Mouse (Mus musculus): ENCODE measurements around the gene Lonp1. TPM values are rescaled to one million over a fixed set of nuclear protein-coding genes. Genes with fewer than 3 reads are reported as not detected.
"Not testable (repeated sequence)": the region's sequence is repeated elsewhere in the genome, so short reads cannot be mapped to it uniquely, and the experiment has no call there.

Gene Lonp1
- total RNA-seq, 4 experiments from 2014 or later, result 574 to 853 (median 690) TPM

DNA sequence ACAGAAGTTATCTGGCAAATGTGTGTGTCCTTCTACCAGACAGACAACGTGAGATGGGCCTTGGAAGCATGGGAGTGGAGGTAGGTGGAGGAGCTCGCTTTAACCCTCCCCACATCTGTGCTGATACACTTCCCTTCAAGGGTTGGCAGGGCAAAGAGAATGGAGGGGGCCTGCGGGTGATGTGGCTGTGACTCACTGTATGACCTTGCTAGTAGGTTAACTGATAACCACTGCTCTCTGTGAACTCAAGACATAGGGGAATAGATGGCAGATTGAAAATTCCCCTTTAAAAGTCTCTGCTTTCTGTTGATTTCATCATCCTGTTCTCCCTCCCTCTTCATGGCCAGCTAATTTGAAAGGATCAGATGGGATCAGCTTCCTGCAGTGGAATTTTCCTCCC is 1.2 kb downstream of the Lonp1 start:
- peak; percentile 85 for DNase-seq

DNA sequence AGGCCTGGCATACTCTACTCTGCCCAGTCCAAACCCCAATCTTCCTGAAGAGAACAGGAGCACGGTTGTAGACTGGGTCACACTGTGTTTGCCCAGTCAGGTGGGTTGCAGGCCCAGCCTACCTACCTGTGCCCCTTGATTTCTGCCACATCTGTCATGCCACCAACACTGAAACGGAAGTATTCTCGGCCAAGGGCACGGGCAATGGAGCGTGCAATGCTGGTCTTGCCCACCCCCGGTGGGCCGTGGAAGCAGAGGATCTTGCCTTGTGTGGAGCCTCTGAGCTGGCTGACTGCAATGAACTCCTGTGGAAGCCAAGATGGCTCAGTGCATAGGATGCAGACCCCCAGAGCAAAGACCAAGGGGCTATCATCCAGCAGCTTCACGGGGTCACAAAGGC is 9.1 kb downstream of the Lonp1 start:
- DNase-seq, result no peak

DNA sequence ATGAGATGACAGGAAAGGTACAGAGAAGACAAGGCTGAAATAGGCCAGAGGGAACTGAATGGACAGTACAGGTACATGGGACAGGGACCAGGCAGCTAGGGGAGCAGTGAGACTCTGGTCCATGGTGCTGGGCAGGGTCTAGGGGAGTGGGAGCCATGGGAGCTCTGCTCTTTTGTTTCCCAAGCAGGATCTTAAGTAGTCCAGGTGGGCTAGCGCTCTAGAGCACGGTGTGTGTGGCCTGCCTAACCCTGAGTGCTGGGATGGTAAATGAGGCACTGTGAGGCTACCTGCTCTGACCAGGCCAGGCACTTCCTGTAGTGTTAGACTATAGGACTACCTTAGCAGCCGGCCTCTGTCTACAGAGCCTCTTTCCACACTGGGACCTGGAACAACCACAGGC is 10.0 kb downstream of the Lonp1 start:
- DNase-seq, result no peak

DNA sequence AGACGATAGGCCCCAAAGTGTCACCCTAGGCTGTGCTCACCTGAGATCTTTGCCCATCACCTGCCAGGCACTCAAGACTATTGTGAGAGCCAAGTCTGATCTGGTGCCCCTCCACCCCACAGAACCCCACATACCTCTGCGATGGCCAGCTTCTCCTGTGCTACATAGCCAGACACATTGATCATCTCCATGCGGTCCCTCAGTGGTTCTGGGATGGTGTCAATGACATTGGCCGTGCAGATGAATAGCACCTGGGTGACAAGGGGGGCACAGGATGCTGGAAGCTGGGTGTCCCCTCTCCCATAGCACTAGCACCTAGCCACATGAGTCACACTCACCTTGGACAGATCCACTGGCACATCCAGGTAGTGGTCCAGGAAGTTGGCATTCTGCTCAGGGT is 10.9 kb downstream of the Lonp1 start:
- no peak for DNase-seq

DNA sequence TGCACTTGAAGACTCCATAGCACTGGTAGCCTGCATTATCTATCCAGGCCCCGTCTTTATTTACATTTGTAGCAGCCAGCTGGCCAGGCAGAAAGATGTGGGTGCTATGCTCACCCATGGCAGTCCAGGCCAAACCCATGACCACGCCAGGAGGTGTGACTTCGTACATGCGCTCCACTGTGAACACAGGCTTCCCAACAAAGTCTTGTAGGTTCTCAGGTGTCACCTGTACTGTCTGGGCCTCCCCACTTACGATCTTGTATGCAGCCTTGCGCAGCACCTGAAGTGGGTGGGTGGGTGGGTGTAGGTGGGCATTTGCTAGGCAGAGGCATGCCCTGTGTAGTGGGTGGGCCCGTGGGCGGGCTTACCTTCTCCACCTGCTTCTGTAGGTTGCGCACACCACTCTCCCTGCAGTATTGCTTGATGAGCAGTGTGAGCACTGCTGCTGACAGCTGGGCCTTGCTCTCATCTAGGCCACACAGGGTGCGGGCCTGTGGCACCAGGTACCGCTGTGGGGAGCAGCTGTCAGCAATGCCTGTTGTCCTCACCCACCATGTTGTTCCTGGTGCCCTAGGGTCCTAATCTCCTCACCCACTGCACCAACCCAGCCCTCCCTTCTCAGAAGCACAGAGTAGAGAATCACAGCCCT is 11.4 kb downstream of the Lonp1 start:
- DNase-seq, result no peak

DNA sequence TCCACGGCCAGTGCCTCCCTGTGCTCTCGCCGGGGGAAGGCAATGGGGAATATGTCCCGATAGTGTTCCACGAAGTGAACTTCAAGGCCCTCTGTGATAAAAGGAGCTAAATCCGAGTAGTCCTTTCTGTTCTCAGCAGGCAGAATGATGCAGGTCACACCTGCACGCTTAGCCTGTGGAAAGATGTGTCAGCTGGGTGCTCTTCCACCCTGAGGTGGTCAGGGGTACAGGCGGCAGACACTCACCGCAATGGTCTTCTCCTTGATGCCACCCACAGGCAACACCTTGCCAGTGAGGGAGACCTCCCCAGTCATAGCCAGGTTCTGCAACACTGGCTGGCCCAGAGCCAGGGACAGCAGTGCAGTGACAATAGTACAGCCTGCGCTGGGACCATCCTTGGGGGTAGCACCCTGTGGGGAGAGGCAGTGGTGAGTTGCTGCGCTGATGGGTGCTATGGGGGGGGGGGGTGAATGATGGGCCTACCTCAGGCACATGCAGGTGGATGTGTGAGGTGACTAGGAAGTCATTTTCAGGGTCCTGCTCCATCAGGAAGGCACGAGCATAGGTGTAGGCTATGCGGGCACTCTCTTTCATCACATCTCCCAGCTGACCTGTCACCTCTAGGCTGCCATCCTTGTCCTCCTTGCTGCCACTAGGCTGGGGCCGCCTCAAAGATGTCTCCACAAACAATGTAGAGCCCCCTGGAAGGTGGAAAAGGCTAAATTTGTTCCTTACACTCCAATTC is 12.1 kb downstream of the Lonp1 start:
- DNase-seq, result no peak

DNA sequence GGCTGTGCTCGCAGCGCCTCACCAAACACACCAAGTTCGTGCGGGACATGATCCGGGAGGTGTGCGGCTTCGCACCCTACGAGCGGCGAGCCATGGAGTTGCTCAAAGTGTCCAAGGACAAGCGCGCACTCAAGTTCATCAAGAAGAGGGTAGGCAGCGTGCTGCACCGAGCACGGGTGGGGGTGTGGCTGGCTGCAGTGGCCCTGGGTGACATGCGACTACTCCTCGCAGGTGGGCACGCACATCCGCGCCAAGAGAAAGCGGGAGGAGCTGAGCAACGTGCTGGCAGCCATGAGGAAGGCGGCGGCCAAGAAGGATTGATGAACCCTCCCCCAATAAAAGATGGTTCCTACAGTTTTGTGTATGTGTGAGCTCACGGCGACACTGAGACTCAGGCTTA is 12.8 kb downstream of the Lonp1 start:
- not testable (repeated sequence) for DNase-seq

DNA sequence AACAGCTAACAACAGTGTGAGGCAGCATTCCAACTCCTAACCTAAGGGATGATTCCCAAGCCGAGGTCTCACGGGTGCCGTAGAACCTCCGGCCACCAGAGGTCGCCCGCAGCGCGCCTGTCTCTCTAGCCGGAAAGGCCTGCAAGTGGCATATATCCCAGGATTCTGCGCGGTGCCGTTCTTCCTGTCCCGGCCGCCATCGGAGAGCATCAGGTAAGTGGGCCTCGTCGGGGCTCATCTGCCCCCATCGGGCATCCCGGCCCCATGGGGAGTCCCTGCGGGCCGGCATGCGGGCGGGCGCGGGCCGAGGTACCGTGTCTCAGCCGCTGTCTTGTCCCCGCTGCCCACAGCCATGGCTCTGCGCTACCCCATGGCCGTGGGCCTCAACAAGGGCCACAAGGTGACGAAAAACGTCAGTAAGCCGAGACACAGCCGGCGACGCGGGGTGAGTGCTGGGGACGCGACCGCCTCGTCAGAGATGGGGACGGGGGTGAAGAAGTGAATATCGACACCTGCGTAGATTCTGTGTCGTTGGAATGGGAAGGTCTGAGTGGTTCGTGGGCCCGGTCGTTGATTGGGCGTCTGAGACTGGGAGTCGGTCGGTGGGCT is 13.3 kb downstream of the Lonp1 start, which contains the start of gene Rpl36:
Rpl36 (plus strand) TSS at position 181 of the 609 bp plus-strand sequence.
- peak; percentile 93 for DNase-seq

DNA sequence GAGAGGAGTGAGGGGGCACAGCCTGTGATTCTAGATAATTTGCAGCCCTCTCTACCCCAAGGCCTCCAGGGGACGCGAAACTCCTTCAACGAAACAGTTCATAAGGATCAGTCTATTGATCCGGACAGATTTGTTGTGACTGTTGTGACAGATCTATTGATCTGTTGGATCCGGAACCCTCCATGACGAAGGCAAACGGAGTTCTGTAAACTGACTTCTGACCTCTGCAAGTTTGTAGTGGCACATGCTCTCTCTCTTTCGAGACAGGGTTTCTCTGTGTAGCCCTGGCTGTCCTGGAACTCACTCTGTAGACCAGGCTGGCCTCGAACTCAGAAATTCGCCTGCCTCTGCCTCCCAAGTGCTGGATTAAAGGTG is 14.1 kb downstream of the Lonp1 start:
- DNase-seq, result not testable (repeated sequence)

DNA sequence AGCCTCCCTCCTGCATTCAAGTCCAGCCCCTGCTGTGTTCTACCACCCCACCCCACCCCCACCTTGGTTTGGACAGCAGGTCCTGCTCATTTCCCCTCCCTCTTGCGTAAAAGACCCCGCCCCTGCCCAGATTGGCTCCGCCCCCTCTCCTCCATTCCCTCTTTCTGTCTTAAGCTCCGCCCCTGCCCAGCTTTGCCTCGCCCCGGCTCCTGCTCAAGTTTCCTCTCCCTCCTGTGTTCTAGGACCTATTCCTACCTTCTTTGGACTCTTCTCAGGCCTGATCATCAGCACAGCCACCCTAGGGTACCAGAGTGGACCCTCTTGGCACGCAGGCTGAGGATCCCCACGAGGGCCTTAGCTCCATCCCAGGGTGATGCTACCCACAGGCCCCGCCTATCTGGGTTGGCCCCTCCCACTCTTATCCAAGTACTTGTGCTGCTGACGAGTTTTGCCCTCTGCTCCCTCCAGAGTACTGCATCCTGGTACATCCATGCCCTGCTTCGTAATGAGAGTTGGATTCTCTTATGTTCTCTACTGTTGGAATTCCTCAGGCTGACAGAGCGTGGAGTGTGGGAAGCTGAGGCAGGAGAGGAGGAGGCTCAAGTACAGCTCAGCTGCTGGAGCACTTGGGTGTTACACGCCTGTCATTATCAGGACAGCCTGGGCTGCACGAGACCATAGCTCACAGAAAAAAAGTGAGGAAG is 14.7 kb downstream of the Lonp1 start:
- no peak for DNase-seq

DNA sequence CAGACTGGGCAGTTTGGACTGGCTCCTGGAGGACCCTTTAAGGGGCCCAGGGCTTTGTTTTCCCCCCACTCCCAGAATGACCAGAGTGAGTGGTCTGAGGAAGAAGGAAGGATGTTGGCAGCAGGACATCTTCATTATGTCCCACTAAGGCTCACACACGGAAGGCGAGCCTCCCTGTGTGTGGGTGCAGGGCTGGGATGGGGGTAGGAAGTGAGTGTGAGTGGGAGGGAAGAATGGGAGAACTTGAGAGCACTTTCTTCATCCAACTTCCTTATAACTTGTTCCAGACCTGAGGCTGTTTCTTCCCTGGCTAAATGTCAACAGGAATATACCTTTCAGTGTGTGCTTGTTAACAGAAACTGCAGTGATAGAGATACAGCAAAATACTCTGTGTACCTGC is 15.4 kb downstream of the Lonp1 start:
- no peak for DNase-seq

DNA sequence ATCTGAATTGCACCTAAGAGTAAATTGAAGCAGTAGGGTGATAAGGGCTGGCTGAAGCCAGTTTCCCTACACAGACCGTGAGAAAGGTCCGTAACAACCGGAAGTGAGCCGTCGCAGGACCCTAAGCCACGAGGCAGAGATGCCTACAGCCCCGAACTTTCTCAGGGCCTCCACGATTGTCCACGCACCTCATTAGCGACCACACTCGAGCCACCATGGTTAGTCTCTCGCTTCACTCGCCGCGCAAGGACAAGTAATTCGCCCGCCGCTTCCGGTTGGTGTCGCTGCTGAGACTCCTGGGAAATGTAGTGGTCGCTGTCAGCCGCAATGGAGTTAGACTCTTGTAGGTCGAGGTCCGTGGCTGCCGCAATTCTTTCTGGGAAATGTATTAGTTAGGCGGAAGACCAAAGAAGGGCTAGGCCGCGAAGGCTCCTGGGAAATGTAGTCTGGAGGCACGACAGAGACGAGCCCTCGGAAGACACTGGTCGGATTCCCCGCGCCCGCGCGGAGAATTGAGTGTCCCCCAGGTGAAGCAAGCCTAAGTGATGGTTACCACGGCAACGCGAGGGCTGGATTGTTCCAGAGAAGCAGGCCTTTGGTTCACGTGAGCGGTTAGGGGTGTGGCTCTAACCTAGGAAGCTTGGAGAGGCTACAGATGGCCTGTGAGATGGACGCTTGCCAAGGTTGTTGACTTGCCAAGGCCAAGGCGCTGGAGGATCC is 17.1 kb downstream of the Lonp1 start, which contains the start of gene 2410015M20Rik:
2410015M20Rik (minus strand) TSS at position 320 of the 720 bp plus-strand sequence.
- peak; percentile 97 for DNase-seq

DNA sequence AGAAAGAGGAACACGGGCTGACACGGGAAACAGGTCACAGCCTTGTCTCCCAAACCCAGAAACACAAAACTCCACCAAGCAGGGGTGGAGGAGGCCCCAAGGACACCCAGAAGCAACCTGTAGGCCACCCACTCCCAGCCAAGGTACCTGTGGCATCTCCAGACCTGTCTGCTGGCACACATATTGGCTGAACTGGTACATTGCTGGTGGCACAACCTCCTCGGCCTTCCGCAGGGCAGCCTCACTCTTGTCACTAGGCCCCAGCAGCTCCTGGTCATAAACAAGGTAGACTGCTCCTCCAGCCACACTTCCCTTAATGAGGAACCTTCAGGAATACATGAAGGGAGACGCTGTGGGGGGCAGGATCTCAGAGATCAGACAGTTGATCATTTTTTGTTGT is 18.0 kb downstream of the Lonp1 start:
- no peak for DNase-seq

DNA sequence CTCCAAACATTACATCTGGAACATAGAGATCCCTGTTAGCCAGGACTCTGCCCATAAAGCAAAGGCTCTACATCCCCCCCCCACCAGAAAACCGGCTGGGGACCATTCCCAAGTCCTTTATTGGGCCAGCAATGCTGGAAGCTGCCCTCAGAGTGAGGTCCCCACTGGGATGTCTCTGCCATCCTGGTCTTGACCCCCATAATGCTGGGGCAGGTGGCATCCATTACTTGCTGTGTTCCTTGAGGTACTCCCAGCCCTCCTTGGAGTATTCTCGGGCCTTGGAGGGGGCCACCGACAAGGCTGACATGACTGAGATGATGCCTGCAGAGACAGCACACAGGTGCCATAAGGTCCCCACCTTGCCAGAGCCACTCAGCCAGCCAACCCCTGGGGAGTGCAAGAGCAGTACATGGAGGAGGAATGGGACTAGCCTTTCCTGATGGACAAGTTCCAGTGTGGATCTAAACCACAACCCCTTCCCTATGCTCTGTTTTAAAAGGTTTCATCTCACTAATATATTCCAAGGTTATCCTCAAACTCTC is 19.1 kb downstream of the Lonp1 start:
- DNase-seq, result no peak

DNA sequence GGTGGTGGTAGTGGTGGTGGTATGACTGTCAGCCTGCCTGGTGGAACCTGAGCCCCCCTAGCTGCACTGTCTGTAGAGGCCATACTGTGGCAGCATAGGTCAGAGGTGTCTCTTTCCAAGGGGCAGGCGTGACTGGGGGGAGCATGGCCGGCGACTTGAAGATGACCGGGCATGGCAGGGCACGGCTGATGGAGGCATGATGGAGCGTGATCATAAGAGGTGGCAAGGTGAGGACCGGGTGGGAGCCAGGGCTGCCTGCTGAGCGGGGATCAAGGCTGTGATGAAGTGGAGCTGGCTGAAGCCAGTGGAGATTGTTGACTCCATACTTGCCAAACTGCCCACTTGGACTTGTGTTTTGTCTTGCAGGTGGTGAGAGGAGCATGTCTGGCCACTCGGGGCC is 21.3 kb downstream of the Lonp1 start:
- no peak for DNase-seq

DNA sequence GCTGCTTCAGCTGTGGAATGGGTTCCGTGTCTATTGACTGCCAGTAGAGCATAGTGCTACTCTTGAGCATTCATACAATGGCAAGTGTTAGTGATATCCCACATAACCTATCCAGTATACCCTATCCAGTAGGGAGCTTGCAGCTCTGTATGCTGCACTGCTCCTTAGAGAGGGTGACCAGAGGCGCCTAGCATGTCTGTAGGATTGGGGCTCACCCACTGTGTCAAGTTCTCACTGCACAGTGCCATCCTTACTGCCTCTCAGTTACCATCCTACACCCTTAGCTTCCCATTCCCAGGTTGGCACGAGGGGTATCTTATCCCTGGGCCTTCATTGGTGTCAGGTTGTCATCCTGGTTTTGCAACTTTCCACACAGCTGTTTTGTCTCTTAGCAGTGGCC is 22.3 kb downstream of the Lonp1 start:
- DNase-seq, result no peak

DNA sequence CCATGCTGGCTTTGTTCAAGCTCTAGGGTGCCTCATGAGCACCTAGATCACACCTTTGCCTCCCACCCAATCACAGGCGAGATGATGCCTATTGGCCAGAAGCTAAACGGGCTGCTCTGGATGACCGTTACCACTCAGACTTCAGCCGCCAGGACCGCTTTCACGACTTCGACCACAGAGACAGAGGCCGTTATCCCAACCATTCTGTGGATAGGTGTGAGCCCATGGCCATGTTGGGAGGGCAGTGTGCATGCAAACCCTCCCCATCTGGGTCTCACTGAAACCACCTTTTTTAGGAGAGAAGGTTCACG is 22.7 kb downstream of the Lonp1 start:
- no peak for DNase-seq

DNA sequence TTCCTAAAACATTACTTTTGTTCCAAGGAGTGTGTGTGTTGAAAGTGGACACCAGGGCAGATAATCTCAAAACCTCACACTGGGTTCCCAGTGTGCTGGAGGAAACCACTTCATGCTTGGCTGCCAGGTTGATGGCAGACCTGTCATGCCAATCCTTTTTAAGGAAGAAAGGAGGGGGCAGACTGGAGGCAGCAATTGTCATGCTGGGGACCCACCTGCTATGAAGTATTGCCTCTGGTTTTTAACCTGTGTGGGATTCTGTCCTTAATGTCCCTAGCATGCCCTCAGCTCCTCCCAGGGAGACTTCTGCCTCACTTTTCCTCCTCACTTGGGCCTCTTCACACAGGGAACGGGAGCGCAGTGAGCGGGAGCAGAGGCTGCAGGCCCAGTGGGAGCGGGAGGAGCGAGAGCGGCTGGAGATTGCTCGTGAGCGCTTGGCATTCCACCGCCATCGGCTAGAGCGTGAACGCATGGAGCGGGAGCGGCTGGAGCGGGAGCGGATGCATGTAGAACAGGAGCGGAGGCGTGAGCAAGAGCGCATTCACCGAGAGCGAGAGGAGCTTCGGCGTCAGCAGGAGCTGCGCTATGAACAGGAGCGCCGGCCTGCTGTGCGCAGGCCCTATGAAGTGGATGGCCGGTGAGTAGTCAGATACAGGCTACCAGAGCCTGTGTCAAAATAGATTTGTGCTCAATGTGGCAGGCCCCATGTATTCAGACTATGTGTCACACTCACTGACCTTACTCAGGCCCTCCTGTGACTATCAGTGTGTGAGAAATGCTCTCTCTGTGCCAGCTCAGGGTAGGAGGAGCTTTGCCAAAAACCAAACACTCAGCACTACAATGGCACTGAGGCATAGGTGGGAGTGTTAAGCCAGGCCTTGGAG is 23.3 kb downstream of the Lonp1 start:
- DNase-seq, result no peak

DNA sequence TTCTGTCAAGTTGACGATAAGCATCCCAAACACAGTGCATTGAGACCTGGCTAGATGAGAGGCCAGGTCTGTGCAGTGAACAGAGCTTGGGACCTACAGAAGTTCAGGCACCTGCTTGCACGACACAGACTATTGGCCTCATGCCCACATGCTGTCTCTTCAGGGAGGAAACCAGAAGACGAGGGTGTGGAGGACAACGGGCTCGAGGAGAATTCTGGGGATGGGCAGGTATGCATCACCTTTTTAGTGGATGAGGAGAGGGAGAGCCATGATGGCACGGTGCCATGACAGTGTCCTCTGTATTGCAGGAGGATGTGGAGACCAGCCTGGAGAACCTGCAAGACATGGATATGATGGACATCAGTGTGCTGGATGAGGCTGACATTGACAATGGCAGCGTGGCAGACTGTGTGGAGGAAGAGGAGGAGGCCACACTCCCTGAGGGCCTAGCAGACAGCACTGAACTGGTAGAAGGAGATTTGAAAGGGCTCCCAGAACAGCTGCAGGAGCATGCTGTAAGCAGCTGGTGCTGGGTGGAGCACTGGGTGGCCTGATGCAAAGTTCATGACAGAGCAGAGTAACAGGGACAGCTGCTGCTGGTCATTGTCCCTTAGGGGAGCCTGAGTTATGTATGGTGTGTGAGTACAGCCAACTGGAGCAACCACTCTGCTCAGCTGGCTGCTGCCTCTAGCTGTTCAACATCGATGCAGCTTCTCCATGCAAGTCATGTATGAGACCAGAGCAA is 33.0 kb downstream of the Lonp1 start:
- DNase-seq, result no peak

DNA sequence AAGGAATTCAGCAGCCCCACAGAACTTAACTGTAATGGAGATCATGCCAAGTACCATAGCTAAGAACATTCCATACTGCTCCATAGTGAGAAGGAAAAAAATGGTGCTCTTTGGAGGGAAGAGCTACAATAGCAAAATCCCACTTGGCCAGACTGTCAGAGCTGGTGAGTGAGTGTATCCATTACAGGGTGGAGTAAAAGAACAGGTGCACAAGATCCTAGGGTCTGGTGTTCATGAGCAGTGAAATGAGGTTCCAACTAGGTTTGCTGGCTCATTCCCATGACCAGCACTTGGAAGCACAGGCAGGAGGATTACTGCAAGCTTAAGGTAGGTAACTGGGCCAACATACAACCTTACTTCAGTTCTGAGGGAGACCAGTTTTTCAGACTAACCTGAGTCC is 34.1 kb downstream of the Lonp1 start:
- no peak for DNase-seq

DNA sequence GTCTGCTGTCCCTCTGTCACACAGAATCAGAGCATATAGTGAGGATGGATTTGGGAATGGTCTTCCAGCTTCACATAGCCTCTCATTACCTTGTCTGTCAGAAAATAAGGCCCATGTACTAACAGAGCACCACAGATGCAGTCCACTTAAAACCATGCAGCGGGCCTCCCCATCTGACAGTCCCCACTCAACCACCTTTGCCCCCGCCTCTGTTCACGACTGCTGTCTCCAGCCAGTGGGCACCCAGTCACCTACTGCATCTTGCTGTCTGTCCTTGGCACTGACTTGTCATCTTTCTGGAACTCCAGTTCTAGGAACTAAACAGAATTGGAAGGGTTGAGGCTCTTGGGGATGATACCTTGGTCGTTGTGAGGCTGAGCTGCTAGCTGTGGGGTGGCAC is 37.8 kb downstream of the Lonp1 start:
- no peak for DNase-seq
